Mouse (Mus musculus) stomach, postnatal 0 days (tissue): ENCODE data around the gene Fgf11. TPM values are rescaled to one million over a fixed set of nuclear protein-coding genes. Genes with fewer than 3 reads are reported as not detected.
A peak's percentile ranks its signal among the peaks of the same experiment; 100 is the strongest.

ENCODE experiments used
- ATAC-seq: fragments of 200-750 bp; cut with Nextera tagmentation; 2 replicates; pipeline ENCODE4 v1.8.0; 2017; ENCODE audit not compliant: low FRiP score, low TSS enrichment
- DNase-seq: peaks from one replicate; pipeline ENCODE4 v3.0.0-alpha.2; 2016; ENCODE audit warnings: low spot score
- H3K27ac ChIP-seq: fragments of 300-500 bp; sonication (generic); replicated peaks from 2 replicates; pipeline ENCODE4 v1.5.1; 2014; ENCODE audit warnings: mild to moderate bottlenecking, control low read depth
- H3K27me3 ChIP-seq: fragments of 300-500 bp; sonication (generic); 2 replicates; pipeline ENCODE4 v1.6.1; 2014; ENCODE audit warnings: low read length; ENCODE audit not compliant: control insufficient read depth, insufficient read depth
- H3K36me3 ChIP-seq: fragments of 300-500 bp; sonication (generic); 2 replicates; pipeline ENCODE4 v1.6.1; 2014; ENCODE audit warnings: low read length, mixed read lengths; ENCODE audit not compliant: control insufficient read depth, insufficient read depth
- H3K4me1 ChIP-seq: fragments of 300-500 bp; sonication (generic); replicated peaks from 2 replicates; pipeline ENCODE4 v1.6.1; 2014; ENCODE audit warnings: antibody characterized with exemption; ENCODE audit not compliant: control insufficient read depth, insufficient read depth
- H3K4me2 ChIP-seq: fragments of 300-500 bp; sonication (generic); replicated peaks from 2 replicates; pipeline ENCODE4 v1.6.1; 2014; ENCODE audit warnings: low read depth, mild to moderate bottlenecking, control low read depth, moderate library complexity
- H3K4me3 ChIP-seq: fragments of 300-500 bp; sonication (generic); 2 replicates; pipeline ENCODE4 v1.5.1; 2014; ENCODE audit warnings: low read depth, low read length, control low read depth
- H3K9ac ChIP-seq: fragments of 300-500 bp; sonication (generic); 2 replicates; pipeline ENCODE4 v1.6.1; 2014; ENCODE audit warnings: mild to moderate bottlenecking, low read length, control low read depth, mixed read lengths
- H3K9me3 ChIP-seq: fragments of 300-500 bp; sonication (generic); 2 replicates; pipeline ENCODE4 v1.6.1; 2016; ENCODE audit warnings: low read length; ENCODE audit not compliant: control insufficient read depth
- CTCF ChIP-seq: IDR thresholded peaks from 2 replicates; pipeline ENCODE4 v1.5.1; 2016; ENCODE audit warnings: antibody characterized with exemption, low read depth, mild to moderate bottlenecking, moderate library complexity
- EP300 ChIP-seq: optimal IDR thresholded peaks from 2 replicates; pipeline ENCODE3; 2016; ENCODE audit warnings: antibody characterized with exemption
- WGBS: fragments of 180-500 bp; shearing (Covaris S2); extraction: QIAGEN DNeasy Blood & Tissue Kit; methylation state at CpG from one replicate; pipeline ENCODE4 v1.1.7; 2014; 5-methylcytosine and 5-hydroxymethylcytosine counted together
- polyA plus RNA-seq: library from polyadenylated mRNA; unstranded; fragments of >200 nt; fragmentation: Nextera tagmentation; extraction: Ambion mirVana; gene quantifications from 2 replicates; pipeline ENCODE4 v1.2.1, GENCODE M21; 2015

The Fgf11 gene
- polyA plus RNA-seq, 1 experiment from 2014 or later = 0.67 TPM

- H3K9me3 ChIP-seq = no peaks in the 10 kb centered on the region
- H3K36me3 ChIP-seq = no peaks in the 10 kb centered on the region
- DNase-seq = no peak
- peaks cover 5% of the 10 kb centered on the region for H3K4me1 ChIP-seq
- H3K4me2 ChIP-seq = peak overlapping the region; percentile 68
- peak overlapping the region; percentile 52 for H3K9ac ChIP-seq
- no peak for TF ChIP-seq EP300
- 0 out of 2 replicates have a peak, but pooled peaks have one; percentile 1 for TF ChIP-seq CTCF
- H3K27me3 ChIP-seq = no peaks in the 10 kb centered on the region
- 32% methylated on average over 9 of the region's 9 CpGs for WGBS
- ATAC-seq = no peak
- peak overlapping the region; percentile 54 for H3K4me3 ChIP-seq
- H3K27ac ChIP-seq = peak overlapping the region; percentile 96
These were observed 44.2 kb downstream of the Fgf11 start for GRCm38 (mm10) chr11:69757303-69758089.

- ATAC-seq = no peak
- Histone ChIP-seq H3K9ac (no peak overlapping the region), H3K4me3 (no peak overlapping the region), H3K4me2 (no peak overlapping the region), H3K27me3 (no peaks in the 10 kb centered on the region), H3K27ac (no peak overlapping the region), H3K36me3 (no peaks in the 10 kb centered on the region), H3K9me3 (no peaks in the 10 kb centered on the region), H3K4me1 (peaks cover 5% of the 10 kb centered on the region)
- 40% methylated on average over 3 of the region's 3 CpGs for WGBS
- peak; percentile 83 for TF ChIP-seq CTCF
- no peak for TF ChIP-seq EP300
- DNase-seq = no peak
These were observed 47.0 kb downstream of the Fgf11 start for GRCm38 (mm10) chr11:69754701-69755100.

GRCm38 (mm10) chr11:69754233-69754632 is 47.4 kb downstream of the Fgf11 start:
- no peak for ATAC-seq
- H3K36me3 ChIP-seq = no peaks in the 10 kb centered on the region
- H3K4me2 ChIP-seq = no peak overlapping the region
- WGBS = 84% methylated on average over 5 of the region's 5 CpGs
- peaks cover 5% of the 10 kb centered on the region for H3K4me1 ChIP-seq
- no peak for DNase-seq
- H3K27me3 ChIP-seq = no peaks in the 10 kb centered on the region
- no peak overlapping the region for H3K9ac ChIP-seq
- no peaks in the 10 kb centered on the region for H3K9me3 ChIP-seq
- no peak for TF ChIP-seq EP300
- no peak for TF ChIP-seq CTCF
- H3K27ac ChIP-seq = no peak overlapping the region
- H3K4me3 ChIP-seq = no peak overlapping the region

GRCm38 (mm10) chr11:69752686-69753085 is 49.0 kb downstream of the Fgf11 start:
- 0 out of 2 replicates have a peak, but pooled peaks cover 2% of the 10 kb centered on the region for H3K36me3 ChIP-seq
- H3K9ac ChIP-seq = no peak overlapping the region
- ATAC-seq (no peak), DNase-seq (no peak)
- peaks cover 5% of the 10 kb centered on the region for H3K4me1 ChIP-seq
- H3K4me3 ChIP-seq = no peak overlapping the region
- TF ChIP-seq CTCF (no peak), EP300 (no peak)
- H3K9me3 ChIP-seq = no peaks in the 10 kb centered on the region
- no peak overlapping the region for H3K27ac ChIP-seq
- no peaks in the 10 kb centered on the region for H3K27me3 ChIP-seq
- no peak overlapping the region for H3K4me2 ChIP-seq

GRCm38 (mm10) chr11:69751635-69752034 is 50.0 kb downstream of the Fgf11 start:
- TF ChIP-seq EP300 = no peak
- TF ChIP-seq CTCF = no peak
- ATAC-seq (no peak), DNase-seq (no peak)
- no peaks in the 10 kb centered on the region; the same call in 1 of the 2 replicates for H3K4me1 ChIP-seq
- H3K9me3 ChIP-seq = no peaks in the 10 kb centered on the region
- no peak overlapping the region for H3K9ac ChIP-seq
- H3K4me2 ChIP-seq = no peak overlapping the region
- no peak overlapping the region for H3K27ac ChIP-seq
- peaks cover 10% of the 10 kb centered on the region; the same call in 1 of the 2 replicates for H3K36me3 ChIP-seq
- WGBS = 57% methylated on average over 3 of the region's 3 CpGs
- H3K4me3 ChIP-seq = no peak overlapping the region
- H3K27me3 ChIP-seq = no peaks in the 10 kb centered on the region

Other genes with a start within 250 kb of the Fgf11 start
- gene Efnb3, start 241.7 kb downstream of the Fgf11 start, polyA plus RNA-seq = 3.9 and 4.4 TPM in 2 replicates
- gene Wrap53, start 221.6 kb downstream of the Fgf11 start, polyA plus RNA-seq = 8.7 and 9.0 TPM in 2 replicates
- 45.0 and 51.4 TPM in 2 replicates for gene Trp53, start 221.5 kb downstream of the Fgf11 start, polyA plus RNA-seq
- gene Atp1b2, start 195.9 kb downstream of the Fgf11 start, polyA plus RNA-seq = 5.3 and 7.2 TPM in 2 replicates
- gene Shbg, start 184.0 kb downstream of the Fgf11 start, polyA plus RNA-seq = not detected in 2 replicates
- gene Sat2, start 179.8 kb downstream of the Fgf11 start, polyA plus RNA-seq = 14.4 and 15.5 TPM in 2 replicates
- gene Fxr2, start 168.9 kb downstream of the Fgf11 start, polyA plus RNA-seq = 10.8 and 11.6 TPM in 2 replicates
- 7.7 and 7.9 TPM in 2 replicates for gene Sox15, start 146.5 kb downstream of the Fgf11 start, polyA plus RNA-seq
- 69.1 and 72.6 TPM in 2 replicates for gene Mpdu1, start 139.2 kb downstream of the Fgf11 start, polyA plus RNA-seq
- 16.7 and 17.9 TPM in 2 replicates for gene Cd68, start 135.7 kb downstream of the Fgf11 start, polyA plus RNA-seq
- 339 and 351 TPM in 2 replicates for gene Eif4a1, start 129.4 kb downstream of the Fgf11 start, polyA plus RNA-seq
- 30.5 and 32.4 TPM in 2 replicates for gene Senp3, start 119.8 kb downstream of the Fgf11 start, polyA plus RNA-seq
- 0.50 and 0.75 TPM in 2 replicates for gene Tnfsf13, start 116.1 kb downstream of the Fgf11 start, polyA plus RNA-seq
- gene Tnfsf12, start 106.0 kb downstream of the Fgf11 start, polyA plus RNA-seq = 6.9 and 9.7 TPM in 2 replicates
- gene Tnfsfm13, start 105.8 kb downstream of the Fgf11 start, polyA plus RNA-seq = 4.1 and 4.2 TPM in 2 replicates
- gene Polr2a, start 43.2 kb downstream of the Fgf11 start, polyA plus RNA-seq = 7.9 and 9.0 TPM in 2 replicates
- gene Slc35g3, start 39.9 kb downstream of the Fgf11 start, polyA plus RNA-seq = 0.11 TPM in 1 of 2 replicates, not detected in the other
- gene Zbtb4, start 35.9 kb downstream of the Fgf11 start, polyA plus RNA-seq = 2.6 and 2.7 TPM in 2 replicates
- 4.3 and 5.0 TPM in 2 replicates for gene Chrnb1, start 5.9 kb downstream of the Fgf11 start, polyA plus RNA-seq
- gene Tmem102, start 3.8 kb upstream of the Fgf11 start, polyA plus RNA-seq = 28.4 and 34.4 TPM in 2 replicates
- not detected in 2 replicates for gene Gm39566, start 13.4 kb upstream of the Fgf11 start, polyA plus RNA-seq
- not detected in 2 replicates for gene Spem2, start 16.6 kb upstream of the Fgf11 start, polyA plus RNA-seq
- gene Spem1, start 20.3 kb upstream of the Fgf11 start, polyA plus RNA-seq = not detected in 2 replicates
- 2.5 and 2.7 TPM in 2 replicates for gene Nlgn2, start 35.9 kb upstream of the Fgf11 start, polyA plus RNA-seq
- gene Tmem256, start 36.7 kb upstream of the Fgf11 start, polyA plus RNA-seq = 329 and 366 TPM in 2 replicates
- gene Plscr3, start 44.5 kb upstream of the Fgf11 start, polyA plus RNA-seq = 54.4 and 58.4 TPM in 2 replicates
- 12.3 TPM in 2 replicates for gene Tnk1, start 56.9 kb upstream of the Fgf11 start, polyA plus RNA-seq
- 0.25 and 0.54 TPM in 2 replicates for gene Tmem95, start 76.2 kb upstream of the Fgf11 start, polyA plus RNA-seq
- 15.9 and 18.1 TPM in 2 replicates for gene Kctd11, start 79.5 kb upstream of the Fgf11 start, polyA plus RNA-seq
- 0.70 and 0.71 TPM in 2 replicates for gene Acap1, start 93.7 kb upstream of the Fgf11 start, polyA plus RNA-seq
- 5.6 and 5.9 TPM in 2 replicates for gene 2810408A11Rik, start 99.1 kb upstream of the Fgf11 start, polyA plus RNA-seq
- gene Neurl4, start 99.2 kb upstream of the Fgf11 start, polyA plus RNA-seq = 2.3 and 3.9 TPM in 2 replicates
- gene Gps2, start 112.0 kb upstream of the Fgf11 start, polyA plus RNA-seq = 40.6 and 43.3 TPM in 2 replicates
- gene Eif5a, start 120.1 kb upstream of the Fgf11 start, polyA plus RNA-seq = 1,169 and 1,205 TPM in 2 replicates
- 1.4 and 1.7 TPM in 2 replicates for gene Ybx2, start 133.9 kb upstream of the Fgf11 start, polyA plus RNA-seq
- gene Slc2a4, start 146.3 kb upstream of the Fgf11 start, polyA plus RNA-seq = 36.4 and 40.5 TPM in 2 replicates
- gene Cldn7, start 162.9 kb upstream of the Fgf11 start, polyA plus RNA-seq = 119 and 125 TPM in 2 replicates
- 13.1 and 14.9 TPM in 2 replicates for gene Ctdnep1, start 179.3 kb upstream of the Fgf11 start, polyA plus RNA-seq
- gene Elp5, start 180.7 kb upstream of the Fgf11 start, polyA plus RNA-seq = 73.1 and 73.4 TPM in 2 replicates
- gene Gabarap, start 189.3 kb upstream of the Fgf11 start, polyA plus RNA-seq = 536 and 544 TPM in 2 replicates
- gene Phf23, start 193.9 kb upstream of the Fgf11 start, polyA plus RNA-seq = 34.4 and 38.5 TPM in 2 replicates
- gene Dvl2, start 198.7 kb upstream of the Fgf11 start, polyA plus RNA-seq = 9.8 and 11.1 TPM in 2 replicates
- 136 and 143 TPM in 2 replicates for gene Acadvl, start 213.6 kb upstream of the Fgf11 start, polyA plus RNA-seq
- 2.6 and 3.9 TPM in 2 replicates for gene Dlg4, start 215.1 kb upstream of the Fgf11 start, polyA plus RNA-seq